Mouse (Mus musculus) forebrain, embryonic 13.5 days (tissue): ENCODE measurements at regions not wholly inside any gene's neighbourhood (a gene's known extent, or its start where the extent isn't known, plus 50 kb on each side); places are given as distances from the start of the nearest gene placed in this dataset.

Experiments used
- ATAC-seq: fragments of 200-750 bp; cut with Nextera tagmentation; 2 replicates; pipeline ENCODE4 v1.8.0; 2017
- H3K27ac ChIP-seq: fragments of 300-500 bp; sonication (generic); 2 replicates; pipeline ENCODE4 v1.5.1; 2015; ENCODE audit warnings: inconsistent platforms, mild to moderate bottlenecking, moderate library complexity
- H3K27me3 ChIP-seq: fragments of 300-500 bp; sonication (generic); 2 replicates; pipeline ENCODE4 v1.6.1; 2015; ENCODE audit warnings: mild to moderate bottlenecking, inconsistent platforms
- H3K36me3 ChIP-seq: fragments of 300-500 bp; sonication (generic); 2 replicates; pipeline ENCODE4 v1.6.1; 2015; ENCODE audit warnings: mild to moderate bottlenecking, inconsistent platforms; ENCODE audit not compliant: poor library complexity, severe bottlenecking
- H3K4me1 ChIP-seq: fragments of 300-500 bp; sonication (generic); 2 replicates; pipeline ENCODE4 v1.6.1; 2015; ENCODE audit warnings: inconsistent platforms
- H3K4me2 ChIP-seq: fragments of 300-500 bp; sonication (generic); 2 replicates; pipeline ENCODE4 v1.6.1; 2015; ENCODE audit warnings: inconsistent platforms, mild to moderate bottlenecking, moderate library complexity
- H3K4me3 ChIP-seq: fragments of 300-500 bp; sonication (generic); 2 replicates; pipeline ENCODE4 v1.5.1; 2015; ENCODE audit warnings: mild to moderate bottlenecking, inconsistent platforms
- H3K9ac ChIP-seq: fragments of 300-500 bp; sonication (generic); 2 replicates; pipeline ENCODE4 v1.6.1; 2015; ENCODE audit warnings: mild to moderate bottlenecking, inconsistent platforms
- H3K9me3 ChIP-seq: fragments of 300-500 bp; sonication (generic); replicated peaks from 2 replicates; pipeline ENCODE4 v1.6.1; 2016; ENCODE audit warnings: inconsistent platforms
- WGBS: fragments of 180-500 bp; shearing (Covaris S2); methylation state at CpG from one replicate; pipeline ENCODE4 v1.1.7; 2015; 5-methylcytosine and 5-hydroxymethylcytosine counted together

DNA sequence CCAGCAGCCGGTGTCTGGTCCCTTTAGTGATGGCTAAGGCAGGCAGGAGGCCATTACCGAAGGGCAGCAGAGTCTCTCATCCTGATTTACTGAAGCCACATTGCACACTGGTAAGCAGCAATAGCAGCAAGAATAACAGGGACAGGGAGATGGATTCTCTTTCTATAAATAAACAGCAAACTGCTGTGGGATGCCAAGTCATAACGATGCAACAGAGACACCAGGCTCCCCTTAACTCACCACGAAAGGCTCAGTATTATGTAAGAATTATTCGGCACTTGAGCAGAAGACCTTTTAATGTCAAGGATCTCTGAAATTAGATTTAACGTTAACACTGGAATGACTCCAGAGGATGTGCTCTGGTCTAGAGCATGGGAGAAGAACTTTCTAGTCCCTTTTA, 202.1 kb downstream of the Ddx10 start:
- no peaks in the 10 kb centered on the region for H3K9me3 ChIP-seq
- no peak overlapping the region for H3K4me3 ChIP-seq
- ATAC-seq: no peak
- no peak overlapping the region for H3K4me2 ChIP-seq
- H3K4me1 ChIP-seq: no peaks in the 10 kb centered on the region
- H3K27ac ChIP-seq: no peak overlapping the region
- H3K9ac ChIP-seq: no peak overlapping the region
- H3K36me3 ChIP-seq: no peaks in the 10 kb centered on the region
- H3K27me3 ChIP-seq: no peaks in the 10 kb centered on the region
- 77% methylated on average over 6 of the region's 6 CpGs for WGBS

DNA sequence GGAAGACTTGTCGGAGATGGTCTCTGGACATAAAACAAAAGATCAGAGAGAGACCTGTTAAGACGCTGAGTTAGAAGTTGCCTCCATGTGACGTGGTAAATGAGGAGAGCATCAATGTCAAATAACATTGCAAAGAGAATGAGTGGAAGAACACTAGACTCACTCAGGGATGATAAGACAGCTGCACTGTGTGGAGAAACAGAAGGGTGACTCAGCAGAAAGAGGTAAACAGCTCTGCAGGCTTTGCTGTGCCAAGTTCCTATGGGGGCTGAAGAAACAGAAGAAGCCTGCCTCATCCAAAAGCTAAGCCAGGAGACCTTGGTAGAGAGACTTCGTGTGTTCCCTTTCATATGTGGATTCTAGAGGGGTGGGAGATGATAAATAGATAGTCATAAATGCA, 214.1 kb downstream of the Ddx10 start:
- Histone ChIP-seq H3K4me3 (no peak overlapping the region), H3K9ac (no peak overlapping the region), H3K9me3 (no peaks in the 10 kb centered on the region), H3K27ac (no peak overlapping the region), H3K4me2 (no peak overlapping the region), H3K27me3 (no peaks in the 10 kb centered on the region), H3K4me1 (no peaks in the 10 kb centered on the region), H3K36me3 (no peaks in the 10 kb centered on the region)
- no peak for ATAC-seq
- 82% methylated on average over 4 of the region's 4 CpGs for WGBS

GRCm38 (mm10) chr9:53022096-53022495, 225.8 kb downstream of the Ddx10 start:
- 73% methylated on average over 4 of the region's 4 CpGs for WGBS
- ATAC-seq: no peak
- no peaks in the 10 kb centered on the region for H3K27me3 ChIP-seq

GRCm38 (mm10) chr9:53010741-53011140, 237.1 kb downstream of the Ddx10 start:
- Histone ChIP-seq H3K4me1 (no peaks in the 10 kb centered on the region), H3K27me3 (no peaks in the 10 kb centered on the region), H3K9me3 (no peaks in the 10 kb centered on the region; the same call in 1 of the 2 replicates), H3K9ac (no peak overlapping the region), H3K27ac (no peak overlapping the region), H3K4me3 (no peak overlapping the region), H3K36me3 (no peaks in the 10 kb centered on the region), H3K4me2 (no peak overlapping the region)
- no peak for ATAC-seq
- WGBS: 92% methylated on average over 9 of the region's 9 CpGs

More at GRCm38 (mm10) chr9:53022096-53022495, 225.8 kb downstream of the Ddx10 start:
- H3K9ac ChIP-seq: no peak overlapping the region
- no peak overlapping the region for H3K27ac ChIP-seq
- no peak overlapping the region for H3K4me2 ChIP-seq
- no peaks in the 10 kb centered on the region for H3K4me1 ChIP-seq
- no peaks in the 10 kb centered on the region for H3K36me3 ChIP-seq
- no peak overlapping the region for H3K4me3 ChIP-seq
- no peaks in the 10 kb centered on the region for H3K9me3 ChIP-seq

GRCm38 (mm10) chr9:53007395-53007794, 240.5 kb downstream of the Ddx10 start:
- Histone ChIP-seq H3K4me1 (peaks cover 10% of the 10 kb centered on the region), H3K36me3 (no peaks in the 10 kb centered on the region), H3K27me3 (no peaks in the 10 kb centered on the region), H3K4me3 (no peak overlapping the region), H3K9ac (no peak overlapping the region), H3K27ac (no peak overlapping the region), H3K9me3 (no peaks in the 10 kb centered on the region; the same call in 1 of the 2 replicates), H3K4me2 (no peak overlapping the region)
- WGBS: 94% methylated on average over 10 of the region's 10 CpGs
- no peak for ATAC-seq

GRCm38 (mm10) chr9:53006085-53006484, 241.8 kb downstream of the Ddx10 start:
- Histone ChIP-seq H3K27me3 (no peaks in the 10 kb centered on the region), H3K9me3 (no peaks in the 10 kb centered on the region; the same call in 1 of the 2 replicates), H3K4me3 (no peak overlapping the region), H3K36me3 (no peaks in the 10 kb centered on the region), H3K9ac (no peak overlapping the region), H3K27ac (no peak overlapping the region), H3K4me1 (peaks cover 10% of the 10 kb centered on the region), H3K4me2 (no peak overlapping the region)
- ATAC-seq: no peak
- 93% methylated on average over 1 of the region's 1 CpGs for WGBS

GRCm38 (mm10) chr9:53004253-53004978, 243.4 kb downstream of the Ddx10 start:
- ATAC-seq: peak; percentile 82
- 17% methylated on average over 3 of the region's 3 CpGs for WGBS
- H3K27ac ChIP-seq: no peak overlapping the region

DNA sequence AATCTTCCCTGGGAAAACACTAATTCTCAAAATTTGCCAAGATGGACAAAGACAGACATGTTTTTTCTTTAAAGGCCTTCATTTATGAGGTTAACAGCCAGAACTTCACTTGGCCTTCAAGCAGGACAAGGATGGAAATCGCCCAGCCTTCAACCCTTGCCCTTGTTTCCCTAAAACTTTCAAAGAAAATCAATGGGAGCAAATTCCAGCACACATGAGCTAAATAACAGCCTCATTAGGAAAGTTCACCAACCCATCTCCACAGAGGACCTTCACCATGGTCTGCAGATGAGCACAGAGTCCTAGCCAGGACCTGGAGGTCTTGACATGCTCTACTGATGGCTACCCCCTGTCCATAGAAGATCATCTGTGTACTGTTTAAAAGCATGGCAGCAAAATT, 271.8 kb downstream of the Ddx10 start:
- 89% methylated on average over 1 of the region's 1 CpGs for WGBS
- no peak for ATAC-seq

More at GRCm38 (mm10) chr9:53004253-53004978, 243.4 kb downstream of the Ddx10 start:
- Histone ChIP-seq H3K4me2 (no peak overlapping the region), H3K27me3 (no peaks in the 10 kb centered on the region), H3K36me3 (no peaks in the 10 kb centered on the region), H3K9ac (no peak overlapping the region), H3K9me3 (no peaks in the 10 kb centered on the region; the same call in 1 of the 2 replicates), H3K4me1 (peaks cover 10% of the 10 kb centered on the region), H3K4me3 (no peak overlapping the region)

GRCm38 (mm10) chr9:52965631-52966030, 282.2 kb downstream of the Ddx10 start:
- H3K4me1 ChIP-seq: no peaks in the 10 kb centered on the region
- H3K27ac ChIP-seq: no peak overlapping the region
- no peaks in the 10 kb centered on the region for H3K27me3 ChIP-seq
- no peak overlapping the region for H3K4me3 ChIP-seq
- H3K36me3 ChIP-seq: no peaks in the 10 kb centered on the region
- H3K9me3 ChIP-seq: no peaks in the 10 kb centered on the region
- no peak overlapping the region for H3K4me2 ChIP-seq
- no peak overlapping the region for H3K9ac ChIP-seq
- 96% methylated on average over 4 of the region's 4 CpGs for WGBS
- no peak for ATAC-seq

More for the DNA sequence above, 271.8 kb downstream of the Ddx10 start:
- Histone ChIP-seq H3K4me3 (no peak overlapping the region), H3K4me1 (no peaks in the 10 kb centered on the region), H3K36me3 (no peaks in the 10 kb centered on the region), H3K4me2 (no peak overlapping the region), H3K9ac (no peak overlapping the region), H3K27ac (no peak overlapping the region), H3K9me3 (no peaks in the 10 kb centered on the region), H3K27me3 (no peaks in the 10 kb centered on the region)

DNA sequence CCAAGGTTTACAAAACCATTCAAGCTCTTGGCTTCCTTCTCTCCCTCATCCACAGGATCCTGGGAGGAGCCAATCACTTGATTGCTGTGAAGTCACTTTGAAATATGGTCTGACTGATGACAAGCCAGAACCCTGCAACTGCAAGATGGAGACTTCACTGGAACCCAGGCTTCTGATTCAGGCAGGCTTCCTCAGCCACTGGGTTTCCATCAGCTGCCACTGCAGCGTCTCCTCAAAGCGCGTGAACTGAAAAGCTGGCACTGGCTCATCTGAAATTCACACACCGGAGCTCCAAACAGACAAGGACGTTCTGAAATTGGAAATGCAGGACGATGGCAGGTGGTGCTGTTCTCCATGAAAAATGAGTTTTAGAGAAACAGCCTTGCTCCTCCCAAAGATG, 280.1 kb upstream of the AI593442 start:
- no peaks in the 10 kb centered on the region for H3K27me3 ChIP-seq

DNA sequence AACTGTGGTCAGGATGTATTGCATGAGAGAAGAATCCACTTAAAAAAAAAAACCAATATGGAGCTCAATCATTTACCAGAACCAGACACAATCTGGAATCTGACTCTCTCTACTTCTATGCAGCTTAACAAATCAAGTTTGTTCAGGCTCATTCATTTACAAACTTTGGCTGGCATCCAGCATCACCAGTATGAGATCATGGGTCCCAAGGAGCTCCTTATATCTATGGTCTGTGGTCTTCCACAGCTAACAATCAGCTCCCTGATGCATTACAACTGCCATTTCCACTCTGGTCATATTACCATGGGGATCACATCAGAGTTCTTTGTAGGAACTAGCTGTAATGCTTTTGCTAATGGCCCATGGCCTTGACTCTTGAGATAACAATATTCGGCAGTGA, 277.7 kb upstream of the AI593442 start:
- Histone ChIP-seq H3K4me1 (no peaks in the 10 kb centered on the region), H3K27me3 (no peaks in the 10 kb centered on the region), H3K9me3 (no peaks in the 10 kb centered on the region), H3K4me2 (no peak overlapping the region), H3K36me3 (no peaks in the 10 kb centered on the region), H3K27ac (no peak overlapping the region), H3K9ac (no peak overlapping the region), H3K4me3 (no peak overlapping the region)
- 77% methylated on average over 1 of the region's 1 CpGs for WGBS
- ATAC-seq: no peak

More for the DNA sequence above, 280.1 kb upstream of the AI593442 start:
- no peaks in the 10 kb centered on the region for H3K36me3 ChIP-seq
- no peak overlapping the region for H3K9ac ChIP-seq
- no peak overlapping the region for H3K4me2 ChIP-seq
- no peak overlapping the region for H3K4me3 ChIP-seq
- H3K9me3 ChIP-seq: no peaks in the 10 kb centered on the region
- ATAC-seq: no peak
- H3K4me1 ChIP-seq: no peaks in the 10 kb centered on the region
- 79% methylated on average over 6 of the region's 6 CpGs for WGBS
- H3K27ac ChIP-seq: no peak overlapping the region

- no peaks in the 10 kb centered on the region for H3K36me3 ChIP-seq
- peaks cover 13% of the 10 kb centered on the region for H3K4me1 ChIP-seq
- ATAC-seq: no peak
- no peak overlapping the region for H3K4me3 ChIP-seq
- WGBS: 72% methylated on average over 5 of the region's 5 CpGs
- no peaks in the 10 kb centered on the region for H3K9me3 ChIP-seq
- H3K27ac ChIP-seq: no peak overlapping the region
- no peak overlapping the region for H3K4me2 ChIP-seq
- no peaks in the 10 kb centered on the region for H3K27me3 ChIP-seq
- no peak overlapping the region for H3K9ac ChIP-seq
These were observed 264.5 kb upstream of the AI593442 start for GRCm38 (mm10) chr9:52944081-52944480.

- Histone ChIP-seq H3K4me1 (peaks cover 13% of the 10 kb centered on the region), H3K27ac (peak overlapping the region; percentile 77), H3K36me3 (no peaks in the 10 kb centered on the region), H3K27me3 (no peaks in the 10 kb centered on the region), H3K9ac (no peak overlapping the region), H3K9me3 (no peaks in the 10 kb centered on the region), H3K4me2 (0 out of 2 replicates have a peak overlapping the region, but pooled peaks have one; percentile 30), H3K4me3 (no peak overlapping the region)
- 16% methylated on average over 3 of the region's 3 CpGs for WGBS
- peak; percentile 74 for ATAC-seq
These were observed 262.0 kb upstream of the AI593442 start for GRCm38 (mm10) chr9:52941637-52941983.
